ENCODE assay signal across 11 mouse cellular contexts in the genomic region with DNA sequence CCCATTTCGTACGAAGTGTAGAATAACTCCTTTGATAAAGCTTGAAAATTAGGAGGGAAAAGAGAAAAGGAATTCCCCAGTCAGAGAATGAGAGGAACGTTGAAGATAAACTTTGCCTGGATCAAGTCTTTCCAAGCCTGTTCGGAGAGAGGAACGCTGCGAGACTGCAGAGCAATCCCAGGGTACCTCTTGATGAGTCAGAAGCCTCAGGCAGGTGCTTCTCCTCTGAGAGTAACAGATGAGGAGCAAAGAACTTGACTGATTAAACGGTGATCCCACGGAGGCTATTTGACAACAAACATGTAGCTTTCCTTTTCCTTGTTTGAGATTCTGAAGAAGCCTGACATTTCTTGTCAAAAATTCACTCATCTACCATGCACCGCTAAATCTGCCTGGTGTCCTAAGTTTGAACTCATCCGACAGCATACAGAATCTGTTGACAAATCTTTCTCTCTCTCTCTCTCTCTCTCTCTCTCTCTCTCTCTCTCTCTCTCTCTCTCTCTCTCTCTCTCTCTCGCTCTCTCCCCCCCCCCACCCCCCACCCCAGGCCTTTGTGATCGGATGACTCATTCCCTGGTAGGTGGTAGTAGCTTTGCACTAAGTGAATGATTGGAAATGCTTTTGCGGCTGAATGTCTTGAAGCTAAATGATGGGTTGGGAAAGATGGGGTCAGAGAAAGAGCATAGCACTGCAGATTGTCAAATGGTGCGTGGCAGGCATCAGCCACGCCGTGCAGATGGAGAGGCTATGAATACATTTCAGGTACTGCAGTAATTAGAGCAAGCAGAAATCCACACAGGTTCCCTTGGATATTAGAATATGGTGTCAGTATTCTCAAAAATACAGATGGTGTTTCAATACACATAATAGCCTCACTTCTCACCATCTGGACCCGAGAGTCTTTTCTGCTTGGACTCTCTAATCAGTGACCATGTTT.
DNase-seq lines count a peak whose midpoint lies in the region; ATAC-seq lines count a peak whose summit lies in the region.
"Had no signal": no experiment of that assay in that cellular context is flagged by ENCODE, and none has a peak within 500 bp of the region (broad histone marks: within the 10 kb centered on the region; RNA-seq: fewer than 3 reads in every experiment).

No protein-coding gene starts in this region.

- H3K27ac ChIP-seq in midbrain, embryonic 11.5 days (ENCODE audit: low read depth, low read length), result no peak overlapping the region
- no peak overlapping the region for H3K27ac ChIP-seq in midbrain, embryonic 10.5 days (replicated peaks)
- H3K27ac ChIP-seq in hindbrain, embryonic 16.5 days (ENCODE audit: low read depth, low read length), result no peak overlapping the region
- H3K27ac ChIP-seq: heart, adult 2 months; limb, embryonic 15.5 days; stomach, postnatal 0 days had no signal

- no peaks in the 10 kb centered on the region for H3K27me3 ChIP-seq in midbrain, embryonic 11.5 days (ENCODE audit: control insufficient read depth, insufficient read depth, low read length)
- no peaks in the 10 kb centered on the region for H3K27me3 ChIP-seq in midbrain, embryonic 10.5 days (ENCODE audit: low read depth, poor library complexity, severe bottlenecking)
- H3K27me3 ChIP-seq in hindbrain, embryonic 16.5 days (replicated peaks; ENCODE audit: control insufficient read depth, insufficient read depth, low read length), result no peaks in the 10 kb centered on the region
- H3K27me3 ChIP-seq: limb, embryonic 15.5 days had no signal

- no peaks in the 10 kb centered on the region for H3K4me1 ChIP-seq in midbrain, embryonic 11.5 days (ENCODE audit: control insufficient read depth, insufficient read depth, low read length)
- no peaks in the 10 kb centered on the region for H3K4me1 ChIP-seq in midbrain, embryonic 10.5 days
- peaks cover 3% of the 10 kb centered on the region; the same call in 1 of the 2 replicates for H3K4me1 ChIP-seq in hindbrain, embryonic 16.5 days (ENCODE audit: control insufficient read depth, insufficient read depth, low read depth, low read length)
- H3K4me1 ChIP-seq: limb, embryonic 15.5 days had no signal

- DNase-seq in midbrain, embryonic 11.5 days (ENCODE audit: low spot score, missing footprints), result no peak
- DNase-seq in midbrain, embryonic 10.5 days (ENCODE audit: low spot score), result no peak
- peak; percentile 9 to 28 for DNase-seq in cerebellum, postnatal 10 days
- DNase-seq in telencephalon, adult 2 months (ENCODE audit: low read depth, low spot score), result peak; percentile 29
- no peak for DNase-seq in spleen, postnatal 4 days (ENCODE audit: low spot score in 2 of 2)
- no peak for DNase-seq in gastrocnemius, postnatal 25 days
- DNase-seq: heart, adult 2 months; layer of hippocampus, adult 9-11 months had no signal

- H3K9me3 ChIP-seq in midbrain, embryonic 11.5 days (ENCODE audit: control insufficient read depth, low read length), result no peaks in the 10 kb centered on the region
- H3K9me3 ChIP-seq in midbrain, embryonic 10.5 days (replicated peaks), result no peaks in the 10 kb centered on the region
- no peaks in the 10 kb centered on the region for H3K9me3 ChIP-seq in hindbrain, embryonic 16.5 days (ENCODE audit: control insufficient read depth, low read length)
- H3K9me3 ChIP-seq: limb, embryonic 15.5 days had no signal

- ATAC-seq in midbrain, embryonic 11.5 days (ENCODE audit: low FRiP score), result 0 out of 2 replicates have a peak, but pooled peaks have one; percentile 30
- ATAC-seq in hindbrain, embryonic 16.5 days, result peak; percentile 87

- H3K36me3 ChIP-seq in midbrain, embryonic 11.5 days (ENCODE audit: control insufficient read depth, insufficient read depth, low read length), result no peaks in the 10 kb centered on the region
- no peaks in the 10 kb centered on the region for H3K36me3 ChIP-seq in midbrain, embryonic 10.5 days
- no peaks in the 10 kb centered on the region for H3K36me3 ChIP-seq in hindbrain, embryonic 16.5 days (ENCODE audit: control insufficient read depth, insufficient read depth, low read length)
- H3K36me3 ChIP-seq: limb, embryonic 15.5 days had no signal

- H3K4me3 ChIP-seq in midbrain, embryonic 11.5 days (ENCODE audit: low read depth, low read length), result no peak overlapping the region
- no peak overlapping the region for H3K4me3 ChIP-seq in midbrain, embryonic 10.5 days
- H3K4me3 ChIP-seq in hindbrain, embryonic 16.5 days (ENCODE audit: low read length), result no peak overlapping the region
- H3K4me3 ChIP-seq: heart, adult 2 months; limb, embryonic 15.5 days had no signal

- WGBS in midbrain, embryonic 11.5 days, result 75% methylated on average over 16 of the region's 17 CpGs
- WGBS in midbrain, embryonic 10.5 days, result 87% methylated on average over 16 of the region's 17 CpGs
- 47% methylated on average over 17 of the region's 17 CpGs for WGBS in hindbrain, embryonic 16.5 days

- no peak overlapping the region for H3K4me2 ChIP-seq in midbrain, embryonic 11.5 days
- peak overlapping the region; percentile 6; the same call in 1 of the 2 replicates for H3K4me2 ChIP-seq in hindbrain, embryonic 16.5 days (ENCODE audit: low read length)
- H3K4me2 ChIP-seq: limb, embryonic 15.5 days had no signal

- no peak overlapping the region for H3K9ac ChIP-seq in midbrain, embryonic 11.5 days (ENCODE audit: low read length)
- H3K9ac ChIP-seq in hindbrain, embryonic 16.5 days (ENCODE audit: low read depth, low read length), result no peak overlapping the region
- H3K9ac ChIP-seq: limb, embryonic 15.5 days had no signal

Comparison
In these comparisons a context has a peak if more than half of its experiments do, and no peak if none do; other contexts are left out.
1. DNase-seq: peak in cerebellum, postnatal 10 days (2 of 2) and telencephalon, adult 2 months (single experiment); none in midbrain, embryonic 11.5 days (single experiment), midbrain, embryonic 10.5 days (single experiment), spleen, postnatal 4 days (0 of 2) and gastrocnemius, postnatal 25 days (single experiment).